Mouse (Mus musculus) intestine, postnatal 0 days (tissue): ENCODE measurements at regions not wholly inside any gene's neighbourhood (a gene's known extent, or its start where the extent isn't known, plus 50 kb on each side); places are given as distances from the start of the nearest gene placed in this dataset.

ENCODE experiments used
- ATAC-seq: fragments of 200-750 bp; cut with Nextera tagmentation; 2 replicates; pipeline ENCODE4 v1.8.0; 2017; ENCODE audit warnings: mild to moderate bottlenecking, moderate TSS enrichment, moderate library complexity
- H3K27ac ChIP-seq: fragments of 300-500 bp; sonication (generic); 2 replicates; pipeline ENCODE4 v1.5.1; 2014; ENCODE audit warnings: mild to moderate bottlenecking, low read depth, low read length, moderate library complexity
- H3K27me3 ChIP-seq: fragments of 300-500 bp; sonication (generic); replicated peaks from 2 replicates; pipeline ENCODE4 v1.6.1; 2014; ENCODE audit warnings: low read length, mixed read lengths; ENCODE audit not compliant: control insufficient read depth, insufficient read depth
- H3K36me3 ChIP-seq: fragments of 300-500 bp; sonication (generic); 2 replicates; pipeline ENCODE4 v1.6.1; 2014; ENCODE audit warnings: mild to moderate bottlenecking, moderate library complexity; ENCODE audit not compliant: control insufficient read depth, insufficient read depth
- H3K4me1 ChIP-seq: fragments of 300-500 bp; sonication (generic); replicated peaks from 2 replicates; pipeline ENCODE4 v1.6.1; 2014; ENCODE audit warnings: antibody characterized with exemption, low read length, mixed read lengths; ENCODE audit not compliant: control insufficient read depth, insufficient read depth
- H3K4me2 ChIP-seq: fragments of 300-500 bp; sonication (generic); replicated peaks from 2 replicates; pipeline ENCODE4 v1.6.1; 2014; ENCODE audit warnings: low read depth, mild to moderate bottlenecking, moderate library complexity
- H3K4me3 ChIP-seq: fragments of 300-500 bp; sonication (generic); 2 replicates; pipeline ENCODE4 v1.5.1; 2014; ENCODE audit warnings: low read depth, low read length
- H3K9ac ChIP-seq: fragments of 300-500 bp; sonication (generic); 2 replicates; pipeline ENCODE4 v1.6.1; 2014; ENCODE audit warnings: mild to moderate bottlenecking, low read depth, low read length
- H3K9me3 ChIP-seq: fragments of 300-500 bp; sonication (generic); 2 replicates; pipeline ENCODE4 v1.6.1; 2016; ENCODE audit warnings: mixed run types; ENCODE audit not compliant: control insufficient read depth
- CTCF ChIP-seq: sonication (generic); IDR thresholded peaks from 2 replicates; pipeline ENCODE4 v1.5.1; 2016; ENCODE audit warnings: low read depth, mild to moderate bottlenecking, control low read depth, antibody characterized with exemption, moderate library complexity
- WGBS: fragments of 180-500 bp; shearing (Covaris S2); extraction: QIAGEN DNeasy Blood & Tissue Kit; methylation state at CpG from one replicate; pipeline ENCODE4 v1.1.7; 2014; 5-methylcytosine and 5-hydroxymethylcytosine counted together

- H3K4me2 ChIP-seq, result no peak overlapping the region
- H3K9me3 ChIP-seq, result no peaks in the 10 kb centered on the region
- H3K9ac ChIP-seq, result no peak overlapping the region
- no peaks in the 10 kb centered on the region for H3K27me3 ChIP-seq
- ATAC-seq, result no peak
- no peak overlapping the region for H3K4me3 ChIP-seq
- H3K4me1 ChIP-seq, result no peaks in the 10 kb centered on the region
- H3K27ac ChIP-seq, result no peak overlapping the region
- 67% methylated on average over 2 of the region's 2 CpGs for WGBS
- H3K36me3 ChIP-seq, result no peaks in the 10 kb centered on the region
- no peak for TF ChIP-seq CTCF
These were observed 592.2 kb upstream of the Slit2 start for GRCm38 (mm10) chr5:47390735-47391134.

GRCm38 (mm10) chr5:47396874-47397273, 586.1 kb upstream of the Slit2 start:
- H3K36me3 ChIP-seq, result no peaks in the 10 kb centered on the region
- H3K27ac ChIP-seq, result no peak overlapping the region
- no peak for TF ChIP-seq CTCF
- no peak for ATAC-seq
- H3K4me2 ChIP-seq, result no peak overlapping the region
- H3K9ac ChIP-seq, result no peak overlapping the region
- no peaks in the 10 kb centered on the region for H3K4me1 ChIP-seq
- WGBS, result 82% methylated on average over 9 of the region's 9 CpGs
- no peaks in the 10 kb centered on the region for H3K27me3 ChIP-seq
- H3K9me3 ChIP-seq, result no peaks in the 10 kb centered on the region
- H3K4me3 ChIP-seq, result no peak overlapping the region

- H3K4me2 ChIP-seq, result no peak overlapping the region
- no peaks in the 10 kb centered on the region for H3K9me3 ChIP-seq
- H3K9ac ChIP-seq, result no peak overlapping the region
- no peaks in the 10 kb centered on the region for H3K36me3 ChIP-seq
- no peak overlapping the region for H3K27ac ChIP-seq
- H3K4me1 ChIP-seq, result no peaks in the 10 kb centered on the region
- no peak for TF ChIP-seq CTCF
- WGBS, result 58% methylated on average over 2 of the region's 2 CpGs
- H3K27me3 ChIP-seq, result no peaks in the 10 kb centered on the region
- no peak overlapping the region for H3K4me3 ChIP-seq
- ATAC-seq, result no peak
These were observed 561.0 kb upstream of the Slit2 start for GRCm38 (mm10) chr5:47421916-47422315.

- 91% methylated on average over 4 of the region's 4 CpGs for WGBS
- Histone ChIP-seq H3K4me3 (no peak overlapping the region), H3K27me3 (no peaks in the 10 kb centered on the region), H3K4me2 (no peak overlapping the region), H3K9ac (no peak overlapping the region), H3K36me3 (no peaks in the 10 kb centered on the region), H3K4me1 (no peaks in the 10 kb centered on the region), H3K27ac (no peak overlapping the region), H3K9me3 (no peaks in the 10 kb centered on the region)
- TF ChIP-seq CTCF, result no peak
- ATAC-seq, result no peak
These were observed 556.9 kb upstream of the Slit2 start for GRCm38 (mm10) chr5:47426040-47426439.

GRCm38 (mm10) chr5:47426467-47426866, 556.5 kb upstream of the Slit2 start:
- no peak for ATAC-seq
- Histone ChIP-seq H3K4me3 (no peak overlapping the region), H3K27me3 (no peaks in the 10 kb centered on the region), H3K4me1 (no peaks in the 10 kb centered on the region), H3K27ac (no peak overlapping the region), H3K9me3 (no peaks in the 10 kb centered on the region), H3K36me3 (no peaks in the 10 kb centered on the region), H3K4me2 (no peak overlapping the region), H3K9ac (no peak overlapping the region)
- 71% methylated on average over 6 of the region's 6 CpGs for WGBS
- no peak for TF ChIP-seq CTCF

- ATAC-seq, result no peak
- no peak for TF ChIP-seq CTCF
- Histone ChIP-seq H3K27me3 (no peaks in the 10 kb centered on the region), H3K27ac (no peak overlapping the region), H3K4me3 (no peak overlapping the region), H3K36me3 (no peaks in the 10 kb centered on the region), H3K9ac (no peak overlapping the region), H3K4me1 (no peaks in the 10 kb centered on the region), H3K9me3 (no peaks in the 10 kb centered on the region), H3K4me2 (no peak overlapping the region)
- 58% methylated on average over 10 of the region's 10 CpGs for WGBS
These were observed 553.4 kb upstream of the Slit2 start for GRCm38 (mm10) chr5:47429217-47430172.
